Mouse (Mus musculus) liver, adult 2 months (tissue): ENCODE data around the gene Ptpdc1.

Experiments
- CTCF ChIP-seq: fragments of 200-500 bp; IDR thresholded peaks from 2 replicates; pipeline ENCODE4 v1.5.1; 2011; ENCODE audit warnings: low read depth, low read length, control low read depth
- POLR2A ChIP-seq: fragments of 200-500 bp; IDR thresholded peaks from 2 replicates; pipeline ENCODE4 v1.6.1; 2011; ENCODE audit warnings: low read length, control low read depth; ENCODE audit not compliant: insufficient read depth; ENCODE audit errors: extremely low read depth

GRCm38 (mm10) chr13:48555976-48556375 is 69.5 kb downstream of the Ptpdc1 start:
- no peak for TF ChIP-seq CTCF
- no peak for TF ChIP-seq POLR2A
